Mouse (Mus musculus): Measurements from ENCODE around the gene Kctd21. TPM values are rescaled to one million over a fixed set of nuclear protein-coding genes. Genes with fewer than 3 reads are reported as not detected.

Kctd21 gene
- polyA plus RNA-seq, 1 experiment from 2014 or later: 3.6 TPM

DNA sequence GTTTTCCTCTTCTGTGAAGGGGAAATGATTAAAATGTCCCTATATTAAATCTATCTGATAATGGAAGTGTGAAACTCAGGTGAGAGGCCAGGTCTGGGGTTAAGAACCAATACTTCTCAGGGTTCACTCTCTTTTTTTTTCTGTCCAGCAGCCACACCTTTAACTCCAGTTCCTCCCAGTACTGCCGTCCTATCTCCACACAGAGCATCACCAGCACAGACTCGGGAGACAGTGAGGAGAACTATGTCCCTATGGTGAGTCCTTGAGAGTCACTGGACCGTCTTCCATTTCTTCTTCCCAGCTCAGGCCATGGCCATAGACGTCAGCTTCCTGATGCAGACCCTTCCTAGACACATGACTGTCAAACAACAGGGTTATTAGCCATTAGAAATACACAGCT is 29.3 kb upstream of the Kctd21 start:
- Histone ChIP-seq H3K4me3 (ENCODE audit: low read depth, low read length) (no peak overlapping the region), H3K27me3 (ENCODE audit: control insufficient read depth, insufficient read depth, low read length) (no peaks in the 10 kb centered on the region), H3K9ac (ENCODE audit: low read depth, low read length) (no peak overlapping the region), H3K4me2 (no peak overlapping the region), H3K36me3 (ENCODE audit: control insufficient read depth, insufficient read depth, low read length) (peaks cover 22% of the 10 kb centered on the region; the same call in 1 of the 2 replicates), H3K4me1 (ENCODE audit: control insufficient read depth, insufficient read depth, low read length) (no peaks in the 10 kb centered on the region), H3K27ac (ENCODE audit: low read depth, low read length) (no peak overlapping the region), H3K9me3 (replicated peaks; ENCODE audit: control insufficient read depth, low read length) (no peaks in the 10 kb centered on the region)
- 69% methylated on average over 4 of the region's 4 CpGs for WGBS (ENCODE audit: insufficient replicate concordance)
- no peak for ATAC-seq (replicated peaks; ENCODE audit: insufficient number of reproducible peaks, low FRiP score, low TSS enrichment)

DNA sequence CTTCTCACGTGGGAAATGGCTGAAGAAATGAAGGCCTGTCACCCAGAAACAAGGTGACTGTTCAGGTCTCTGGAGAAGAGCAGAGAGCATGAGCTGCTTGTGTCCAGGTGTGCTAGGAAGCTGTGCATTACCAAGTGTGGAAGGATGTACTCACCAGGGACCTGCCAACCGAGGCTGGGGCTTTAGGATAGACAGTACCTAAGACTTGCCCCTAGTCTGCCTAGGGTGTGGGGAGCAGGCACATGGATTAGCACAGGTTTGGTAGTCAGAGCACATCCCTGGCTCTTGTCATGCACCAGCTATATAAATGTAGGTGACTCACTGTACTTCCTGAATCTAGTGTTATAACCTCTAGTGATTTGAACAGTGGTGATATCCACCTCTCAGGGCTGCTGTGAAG is 28.5 kb upstream of the Kctd21 start:
- H3K9ac ChIP-seq (ENCODE audit: low read depth, low read length): no peak overlapping the region
- no peak for ATAC-seq (replicated peaks; ENCODE audit: insufficient number of reproducible peaks, low FRiP score, low TSS enrichment)
- H3K4me1 ChIP-seq (ENCODE audit: control insufficient read depth, insufficient read depth, low read length): no peaks in the 10 kb centered on the region
- H3K36me3 ChIP-seq (ENCODE audit: control insufficient read depth, insufficient read depth, low read length): peaks cover 26% of the 10 kb centered on the region
- H3K4me2 ChIP-seq: no peak overlapping the region
- H3K9me3 ChIP-seq (replicated peaks; ENCODE audit: control insufficient read depth, low read length): no peaks in the 10 kb centered on the region
- 73% methylated on average over 2 of the region's 2 CpGs for WGBS (ENCODE audit: insufficient replicate concordance)
- no peak overlapping the region for H3K4me3 ChIP-seq (ENCODE audit: low read depth, low read length)
- H3K27ac ChIP-seq (ENCODE audit: low read depth, low read length): no peak overlapping the region
- H3K27me3 ChIP-seq (ENCODE audit: control insufficient read depth, insufficient read depth, low read length): no peaks in the 10 kb centered on the region

DNA sequence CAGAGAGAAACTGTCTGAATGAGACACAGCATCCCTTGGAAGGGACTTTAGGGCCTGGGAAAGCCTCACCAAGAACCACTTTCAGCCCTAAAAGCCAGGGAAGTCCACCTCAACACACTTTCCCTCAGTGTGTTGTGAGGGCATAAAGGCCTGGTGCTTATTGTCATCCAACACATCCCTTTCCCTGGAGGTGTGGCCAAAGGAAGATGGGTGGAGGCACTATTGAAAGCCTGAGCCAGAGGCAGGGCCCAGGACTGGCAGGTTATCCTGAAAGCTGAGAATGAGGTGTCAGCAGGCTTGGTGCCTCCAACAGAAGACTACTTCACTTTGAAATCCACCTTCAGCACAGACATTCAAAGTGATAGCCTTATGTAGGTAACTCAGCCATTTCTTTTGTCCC is 27.7 kb upstream of the Kctd21 start:
- peaks cover 30% of the 10 kb centered on the region for H3K36me3 ChIP-seq (ENCODE audit: control insufficient read depth, insufficient read depth, low read length)
- H3K27me3 ChIP-seq (ENCODE audit: control insufficient read depth, insufficient read depth, low read length): no peaks in the 10 kb centered on the region
- H3K9ac ChIP-seq (ENCODE audit: low read depth, low read length): no peak overlapping the region
- H3K9me3 ChIP-seq (replicated peaks; ENCODE audit: control insufficient read depth, low read length): no peaks in the 10 kb centered on the region
- no peak overlapping the region for H3K4me3 ChIP-seq (ENCODE audit: low read depth, low read length)
- ATAC-seq (replicated peaks; ENCODE audit: insufficient number of reproducible peaks, low FRiP score, low TSS enrichment): no peak
- no peak overlapping the region for H3K27ac ChIP-seq (ENCODE audit: low read depth, low read length)
- no peaks in the 10 kb centered on the region for H3K4me1 ChIP-seq (ENCODE audit: control insufficient read depth, insufficient read depth, low read length)
- H3K4me2 ChIP-seq: no peak overlapping the region

DNA sequence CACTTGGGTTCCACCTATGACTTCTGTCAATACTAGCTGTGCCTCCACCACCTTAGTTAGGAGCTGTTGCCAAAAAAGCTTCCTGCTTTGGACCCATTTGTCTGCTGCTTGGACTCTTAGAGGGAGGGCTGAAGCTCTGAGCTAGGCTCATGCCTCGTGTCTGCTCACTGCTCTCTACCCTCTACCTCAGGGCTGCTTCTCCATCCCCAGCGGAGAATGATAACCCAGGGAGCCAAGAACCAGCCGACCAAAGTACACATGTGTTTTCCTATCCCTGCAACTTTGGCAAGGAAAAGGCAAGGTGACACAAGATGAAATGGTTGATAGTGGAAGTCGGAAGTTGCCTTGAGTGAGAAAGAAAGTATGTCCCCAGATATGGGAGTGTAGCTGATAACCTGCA is 26.9 kb upstream of the Kctd21 start:
- ATAC-seq (replicated peaks; ENCODE audit: insufficient number of reproducible peaks, low FRiP score, low TSS enrichment): no peak
- H3K27me3 ChIP-seq (ENCODE audit: control insufficient read depth, insufficient read depth, low read length): no peaks in the 10 kb centered on the region
- no peak overlapping the region for H3K4me3 ChIP-seq (ENCODE audit: low read depth, low read length)
- no peak overlapping the region for H3K4me2 ChIP-seq
- H3K36me3 ChIP-seq (ENCODE audit: control insufficient read depth, insufficient read depth, low read length): peaks cover 30% of the 10 kb centered on the region
- H3K4me1 ChIP-seq (ENCODE audit: control insufficient read depth, insufficient read depth, low read length): no peaks in the 10 kb centered on the region
- no peak overlapping the region for H3K27ac ChIP-seq (ENCODE audit: low read depth, low read length)
- WGBS (ENCODE audit: insufficient replicate concordance): 76% methylated on average over 4 of the region's 4 CpGs
- no peak overlapping the region for H3K9ac ChIP-seq (ENCODE audit: low read depth, low read length)
- no peaks in the 10 kb centered on the region for H3K9me3 ChIP-seq (replicated peaks; ENCODE audit: control insufficient read depth, low read length)

DNA sequence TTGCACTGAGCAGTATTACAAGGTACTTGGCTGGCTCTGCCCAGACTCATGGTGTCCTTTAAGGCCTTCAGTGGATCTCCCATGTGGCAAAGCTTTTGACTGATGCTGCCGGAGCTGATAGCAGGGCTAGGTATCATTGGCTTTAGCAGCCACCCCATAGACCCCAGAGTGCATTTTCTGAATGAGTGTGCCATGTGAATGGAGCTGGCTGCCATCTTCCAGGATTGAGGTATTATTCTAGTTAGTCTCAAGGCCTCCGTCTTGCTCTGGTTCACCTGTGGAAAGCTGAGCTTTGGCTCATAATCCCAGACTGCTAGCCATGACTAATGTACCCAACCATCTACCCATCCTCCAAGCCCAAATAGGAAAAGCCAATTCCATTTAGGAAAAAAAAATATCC is 25.3 kb upstream of the Kctd21 start:
- ATAC-seq (replicated peaks; ENCODE audit: insufficient number of reproducible peaks, low FRiP score, low TSS enrichment): no peak
- Histone ChIP-seq H3K36me3 (ENCODE audit: control insufficient read depth, insufficient read depth, low read length) (peaks cover 30% of the 10 kb centered on the region), H3K4me2 (no peak overlapping the region), H3K27ac (ENCODE audit: low read depth, low read length) (no peak overlapping the region), H3K27me3 (ENCODE audit: control insufficient read depth, insufficient read depth, low read length) (no peaks in the 10 kb centered on the region), H3K9ac (ENCODE audit: low read depth, low read length) (no peak overlapping the region), H3K4me1 (ENCODE audit: control insufficient read depth, insufficient read depth, low read length) (no peaks in the 10 kb centered on the region), H3K9me3 (replicated peaks; ENCODE audit: control insufficient read depth, low read length) (no peaks in the 10 kb centered on the region), H3K4me3 (ENCODE audit: low read depth, low read length) (no peak overlapping the region)
- 90% methylated on average over 2 of the region's 2 CpGs for WGBS (ENCODE audit: insufficient replicate concordance)

DNA sequence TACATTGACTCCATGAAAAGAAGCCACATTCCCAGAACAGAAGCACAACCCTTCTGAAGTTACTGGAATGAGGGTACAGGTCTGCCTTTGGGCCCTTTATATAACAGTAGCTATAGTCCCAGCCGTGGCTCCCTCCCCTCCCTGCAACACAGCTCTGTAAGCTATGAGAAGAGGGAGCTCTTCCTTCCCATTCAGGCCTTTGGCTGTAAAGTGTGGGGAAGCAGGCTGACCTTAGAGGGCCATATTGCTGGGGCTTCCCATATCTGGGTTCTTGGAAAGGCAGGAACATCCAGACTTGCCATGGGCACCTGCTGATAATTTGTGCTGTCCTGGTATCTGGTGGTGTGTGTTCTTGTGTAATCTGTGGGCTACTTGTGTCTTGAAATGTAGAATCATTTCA is 24.6 kb upstream of the Kctd21 start:
- Histone ChIP-seq H3K27me3 (ENCODE audit: control insufficient read depth, insufficient read depth, low read length) (no peaks in the 10 kb centered on the region), H3K4me1 (ENCODE audit: control insufficient read depth, insufficient read depth, low read length) (no peaks in the 10 kb centered on the region), H3K36me3 (ENCODE audit: control insufficient read depth, insufficient read depth, low read length) (peaks cover 32% of the 10 kb centered on the region), H3K4me2 (no peak overlapping the region), H3K27ac (ENCODE audit: low read depth, low read length) (no peak overlapping the region), H3K9ac (ENCODE audit: low read depth, low read length) (no peak overlapping the region), H3K4me3 (ENCODE audit: low read depth, low read length) (no peak overlapping the region), H3K9me3 (replicated peaks; ENCODE audit: control insufficient read depth, low read length) (no peaks in the 10 kb centered on the region)
- no peak for ATAC-seq (replicated peaks; ENCODE audit: insufficient number of reproducible peaks, low FRiP score, low TSS enrichment)
- 76% methylated on average over 1 of the region's 1 CpGs for WGBS (ENCODE audit: insufficient replicate concordance)

DNA sequence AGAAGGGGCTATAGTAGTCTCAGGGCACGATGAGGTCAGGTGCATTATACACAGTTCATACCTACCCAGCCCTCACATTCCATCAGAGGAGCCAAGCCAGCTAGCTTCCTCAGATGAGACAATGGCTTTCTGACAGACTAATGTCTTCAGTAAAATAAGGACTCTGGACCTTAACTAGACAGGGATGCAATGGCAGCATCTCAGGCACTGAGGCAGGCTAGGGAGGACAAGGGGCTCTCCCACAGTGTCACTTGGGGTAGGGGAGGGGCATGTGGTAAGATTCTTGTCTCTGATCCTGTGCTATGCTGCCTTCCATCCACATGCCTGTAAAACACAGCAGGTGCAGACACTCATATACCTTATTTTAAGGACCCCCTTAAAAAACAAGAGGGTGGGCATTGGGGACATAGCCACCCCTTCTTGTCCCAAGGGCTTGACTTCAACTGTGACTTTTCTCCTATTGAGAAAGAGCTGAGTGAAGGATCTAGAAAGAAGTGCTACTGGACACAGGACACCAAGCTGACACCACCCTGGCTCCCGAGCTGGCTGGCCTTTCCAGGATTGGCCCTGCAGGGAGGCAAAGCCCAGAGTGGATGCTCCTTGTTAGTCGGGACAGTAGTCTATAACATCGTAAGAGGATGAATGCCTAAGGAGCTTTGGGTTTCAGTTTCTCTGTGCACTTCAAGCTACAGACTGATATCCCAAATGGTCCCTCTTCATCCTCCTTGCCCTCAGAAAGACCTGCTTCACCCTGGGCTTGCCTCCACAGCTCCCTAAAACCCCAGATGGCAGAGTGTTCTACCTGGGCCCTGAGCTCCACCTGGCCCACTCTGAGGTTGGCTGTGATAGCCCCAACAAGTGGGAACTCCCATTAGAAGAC is 22.4 kb upstream of the Kctd21 start:
- no peaks in the 10 kb centered on the region for H3K27me3 ChIP-seq (ENCODE audit: control insufficient read depth, insufficient read depth, low read length)
- no peak for ATAC-seq (replicated peaks; ENCODE audit: insufficient number of reproducible peaks, low FRiP score, low TSS enrichment)
- H3K9me3 ChIP-seq (replicated peaks; ENCODE audit: control insufficient read depth, low read length): no peaks in the 10 kb centered on the region
- no peak overlapping the region for H3K27ac ChIP-seq (ENCODE audit: low read depth, low read length)
- no peak overlapping the region for H3K4me3 ChIP-seq (ENCODE audit: low read depth, low read length)
- no peak overlapping the region for H3K9ac ChIP-seq (ENCODE audit: low read depth, low read length)
- WGBS (ENCODE audit: insufficient replicate concordance): 73% methylated on average over 4 of the region's 4 CpGs
- no peak overlapping the region for H3K4me2 ChIP-seq
- H3K4me1 ChIP-seq (ENCODE audit: control insufficient read depth, insufficient read depth, low read length): no peaks in the 10 kb centered on the region
- H3K36me3 ChIP-seq (ENCODE audit: control insufficient read depth, insufficient read depth, low read length): peaks cover 22% of the 10 kb centered on the region

DNA sequence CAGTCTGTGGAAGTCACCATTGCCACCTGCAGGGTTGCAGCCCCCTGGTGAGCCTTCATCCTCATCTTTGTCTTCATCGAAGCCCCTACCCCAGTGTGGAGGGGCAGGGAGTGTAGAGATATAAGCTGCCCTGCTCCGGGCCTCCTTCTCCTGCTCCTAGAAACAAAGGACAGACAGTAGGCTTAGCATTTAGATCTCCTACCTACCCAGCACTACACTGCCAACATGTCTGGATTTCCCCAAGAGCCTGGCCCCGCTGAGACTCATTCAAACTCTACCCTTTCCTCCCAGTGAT is 21.8 kb upstream of the Kctd21 start:
- Histone ChIP-seq H3K9ac (ENCODE audit: low read depth, low read length) (no peak overlapping the region), H3K27me3 (ENCODE audit: control insufficient read depth, insufficient read depth, low read length) (no peaks in the 10 kb centered on the region), H3K27ac (ENCODE audit: low read depth, low read length) (no peak overlapping the region), H3K4me2 (no peak overlapping the region), H3K36me3 (ENCODE audit: control insufficient read depth, insufficient read depth, low read length) (peaks cover 19% of the 10 kb centered on the region), H3K9me3 (replicated peaks; ENCODE audit: control insufficient read depth, low read length) (no peaks in the 10 kb centered on the region), H3K4me1 (ENCODE audit: control insufficient read depth, insufficient read depth, low read length) (no peaks in the 10 kb centered on the region), H3K4me3 (ENCODE audit: low read depth, low read length) (no peak overlapping the region)
- WGBS (ENCODE audit: insufficient replicate concordance): 89% methylated on average over 3 of the region's 3 CpGs
- no peak for ATAC-seq (replicated peaks; ENCODE audit: insufficient number of reproducible peaks, low FRiP score, low TSS enrichment)

DNA sequence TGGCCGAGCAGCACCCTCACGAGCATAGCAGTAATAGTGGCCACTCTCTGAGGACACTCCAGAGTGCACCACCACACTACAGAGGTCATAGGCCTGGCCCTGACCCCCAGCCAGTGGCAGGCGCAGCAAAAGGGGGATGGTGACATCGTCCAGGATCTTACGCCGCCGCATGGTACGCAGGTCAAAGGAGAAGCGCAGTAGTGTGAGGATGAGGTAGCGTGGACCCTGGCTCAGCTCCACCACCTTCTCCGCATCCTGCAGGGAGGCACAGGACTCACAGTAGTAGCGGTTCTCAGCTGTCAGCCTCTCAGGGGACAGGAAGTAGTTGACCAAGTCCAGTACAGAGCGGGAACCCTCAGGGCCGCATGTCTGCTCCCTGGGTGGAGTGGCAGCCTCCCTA is 20.5 kb upstream of the Kctd21 start:
- 88% methylated on average over 14 of the region's 14 CpGs for WGBS (ENCODE audit: insufficient replicate concordance)
- H3K4me1 ChIP-seq (ENCODE audit: control insufficient read depth, insufficient read depth, low read length): no peaks in the 10 kb centered on the region
- no peak for ATAC-seq (replicated peaks; ENCODE audit: insufficient number of reproducible peaks, low FRiP score, low TSS enrichment)
- peaks cover 19% of the 10 kb centered on the region for H3K36me3 ChIP-seq (ENCODE audit: control insufficient read depth, insufficient read depth, low read length)
- H3K9ac ChIP-seq (ENCODE audit: low read depth, low read length): no peak overlapping the region
- no peak overlapping the region for H3K4me2 ChIP-seq
- no peak overlapping the region for H3K4me3 ChIP-seq (ENCODE audit: low read depth, low read length)
- no peaks in the 10 kb centered on the region for H3K27me3 ChIP-seq (ENCODE audit: control insufficient read depth, insufficient read depth, low read length)
- H3K27ac ChIP-seq (ENCODE audit: low read depth, low read length): no peak overlapping the region
- H3K9me3 ChIP-seq (replicated peaks; ENCODE audit: control insufficient read depth, low read length): no peaks in the 10 kb centered on the region
